Mouse (Mus musculus): ENCODE data around the gene Capn1. TPM values are rescaled to one million over a fixed set of nuclear protein-coding genes. Genes with fewer than 3 reads are reported as not detected.

Capn1 gene
- polyA plus RNA-seq, 1 experiment, result 38.3 TPM

- Histone ChIP-seq H3K27ac (ENCODE audit: insufficient read depth, low read depth, low read length) (no peak overlapping the region), H3K4me3 (ENCODE audit: insufficient read depth, low read length) (no peak overlapping the region), H3K4me1 (ENCODE audit: control insufficient read depth, insufficient read depth, low read length) (peaks cover 28% of the 10 kb centered on the region)
- TF ChIP-seq CTCF (IDR thresholded peaks at IDR 0.05; ENCODE audit: low read depth, low read length) (no peak), POLR2A (IDR thresholded peaks at IDR 0.05; ENCODE audit: borderline replicate concordance, low read depth, low read length) (no peak)
Measured at GRCm38 (mm10) chr19:5992012-5992411, 23.7 kb downstream of the Capn1 start.

GRCm38 (mm10) chr19:5991467-5991866 is 24.2 kb downstream of the Capn1 start:
- no peak for TF ChIP-seq POLR2A (IDR thresholded peaks at IDR 0.05; ENCODE audit: borderline replicate concordance, low read depth, low read length)
- TF ChIP-seq CTCF (IDR thresholded peaks at IDR 0.05; ENCODE audit: low read depth, low read length), result no peak

GRCm38 (mm10) chr19:5990921-5991320 is 24.8 kb downstream of the Capn1 start:
- no peak for TF ChIP-seq POLR2A (IDR thresholded peaks at IDR 0.05; ENCODE audit: borderline replicate concordance, low read depth, low read length)
- no peak for TF ChIP-seq CTCF (IDR thresholded peaks at IDR 0.05; ENCODE audit: low read depth, low read length)
- Histone ChIP-seq H3K27ac (ENCODE audit: insufficient read depth, low read depth, low read length) (no peak overlapping the region), H3K4me3 (ENCODE audit: insufficient read depth, low read length) (no peak overlapping the region), H3K4me1 (ENCODE audit: control insufficient read depth, insufficient read depth, low read length) (peaks cover 28% of the 10 kb centered on the region)

More at GRCm38 (mm10) chr19:5991467-5991866, 24.2 kb downstream of the Capn1 start:
- Histone ChIP-seq H3K27ac (ENCODE audit: insufficient read depth, low read depth, low read length) (no peak overlapping the region), H3K4me3 (ENCODE audit: insufficient read depth, low read length) (no peak overlapping the region), H3K4me1 (ENCODE audit: control insufficient read depth, insufficient read depth, low read length) (peaks cover 28% of the 10 kb centered on the region)

GRCm38 (mm10) chr19:5990033-5990432 is 25.7 kb downstream of the Capn1 start:
- no peak overlapping the region for H3K27ac ChIP-seq (ENCODE audit: insufficient read depth, low read depth, low read length)
- TF ChIP-seq CTCF (IDR thresholded peaks at IDR 0.05; ENCODE audit: low read depth, low read length), result no peak
- no peak for TF ChIP-seq POLR2A (IDR thresholded peaks at IDR 0.05; ENCODE audit: borderline replicate concordance, low read depth, low read length)
- H3K4me3 ChIP-seq (ENCODE audit: insufficient read depth, low read length), result no peak overlapping the region
- H3K4me1 ChIP-seq (ENCODE audit: control insufficient read depth, insufficient read depth, low read length), result peaks cover 28% of the 10 kb centered on the region

- H3K4me3 ChIP-seq (ENCODE audit: insufficient read depth, low read length), result no peak overlapping the region
- TF ChIP-seq POLR2A (IDR thresholded peaks at IDR 0.05; ENCODE audit: borderline replicate concordance, low read depth, low read length) (no peak), CTCF (IDR thresholded peaks at IDR 0.05; ENCODE audit: low read depth, low read length) (no peak)
- H3K27ac ChIP-seq (ENCODE audit: insufficient read depth, low read depth, low read length), result no peak overlapping the region
- peaks cover 28% of the 10 kb centered on the region for H3K4me1 ChIP-seq (ENCODE audit: control insufficient read depth, insufficient read depth, low read length)
Measured at GRCm38 (mm10) chr19:5989585-5989984, 26.1 kb downstream of the Capn1 start.

GRCm38 (mm10) chr19:5988815-5989452 is 26.8 kb downstream of the Capn1 start:
- TF ChIP-seq CTCF (IDR thresholded peaks at IDR 0.05; ENCODE audit: low read depth, low read length), result no peak
- TF ChIP-seq POLR2A (IDR thresholded peaks at IDR 0.05; ENCODE audit: borderline replicate concordance, low read depth, low read length), result no peak
- Histone ChIP-seq H3K27ac (ENCODE audit: insufficient read depth, low read depth, low read length) (peak overlapping the region; percentile 73), H3K4me1 (ENCODE audit: control insufficient read depth, insufficient read depth, low read length) (peaks cover 28% of the 10 kb centered on the region), H3K4me3 (ENCODE audit: insufficient read depth, low read length) (peak overlapping the region; percentile 27; the same call in 1 of the 2 replicates)

- Histone ChIP-seq H3K27ac (ENCODE audit: insufficient read depth, low read depth, low read length) (0 out of 2 replicates have a peak overlapping the region, but pooled peaks have one; percentile 13), H3K4me1 (ENCODE audit: control insufficient read depth, insufficient read depth, low read length) (peaks cover 28% of the 10 kb centered on the region), H3K4me3 (ENCODE audit: insufficient read depth, low read length) (no peak overlapping the region)
- no peak for TF ChIP-seq POLR2A (IDR thresholded peaks at IDR 0.05; ENCODE audit: borderline replicate concordance, low read depth, low read length)
- TF ChIP-seq CTCF (IDR thresholded peaks at IDR 0.05; ENCODE audit: low read depth, low read length), result no peak
Measured at GRCm38 (mm10) chr19:5988027-5988814, 27.5 kb downstream of the Capn1 start.

GRCm38 (mm10) chr19:5986043-5986442 is 29.7 kb downstream of the Capn1 start, which contains the start of gene Slc22a20:
Slc22a20 (minus strand) TSS chr19:5986143.
- Histone ChIP-seq H3K27ac (ENCODE audit: insufficient read depth, low read depth, low read length) (no peak within 1 kb of the TSS), H3K4me3 (ENCODE audit: insufficient read depth, low read length) (no peak within 1 kb of the TSS), H3K4me1 (ENCODE audit: control insufficient read depth, insufficient read depth, low read length) (peaks cover 17% of the 10 kb centered on the region)
- TF ChIP-seq CTCF (IDR thresholded peaks at IDR 0.05; ENCODE audit: low read depth, low read length) (no peak), POLR2A (IDR thresholded peaks at IDR 0.05; ENCODE audit: borderline replicate concordance, low read depth, low read length) (no peak)

- Histone ChIP-seq H3K4me3 (ENCODE audit: insufficient read depth, low read length) (no peak overlapping the region), H3K27ac (ENCODE audit: insufficient read depth, low read depth, low read length) (no peak overlapping the region), H3K4me1 (ENCODE audit: control insufficient read depth, insufficient read depth, low read length) (no peaks in the 10 kb centered on the region)
- TF ChIP-seq CTCF (IDR thresholded peaks at IDR 0.05; ENCODE audit: low read depth, low read length) (no peak), POLR2A (IDR thresholded peaks at IDR 0.05; ENCODE audit: borderline replicate concordance, low read depth, low read length) (no peak)
Measured at GRCm38 (mm10) chr19:5980477-5980876, 35.2 kb downstream of the Capn1 start.

- Histone ChIP-seq H3K27ac (ENCODE audit: insufficient read depth, low read depth, low read length) (no peak overlapping the region), H3K4me3 (ENCODE audit: insufficient read depth, low read length) (no peak overlapping the region), H3K4me1 (ENCODE audit: control insufficient read depth, insufficient read depth, low read length) (peaks cover under 1% of the 10 kb centered on the region)
- TF ChIP-seq CTCF (IDR thresholded peaks at IDR 0.05; ENCODE audit: low read depth, low read length) (no peak), POLR2A (IDR thresholded peaks at IDR 0.05; ENCODE audit: borderline replicate concordance, low read depth, low read length) (no peak)
Measured at GRCm38 (mm10) chr19:5977717-5978116, 38.0 kb downstream of the Capn1 start.
